Mouse (Mus musculus) G1E (cell line): Measurements from ENCODE around the gene Tacc3. TPM values are rescaled to one million over a fixed set of nuclear protein-coding genes. Genes with fewer than 3 reads are reported as not detected.

Experiments used
- ATAC-seq: 2 replicates; pipeline ENCODE4 v1.8.0; 2016; ENCODE audit warnings: mild to moderate bottlenecking; ENCODE audit not compliant: insufficient number of reproducible peaks, poor library complexity, low FRiP score, severe bottlenecking; ENCODE audit errors: extremely low read depth
- DNase-seq: peaks from one replicate; pipeline ENCODE4 v3.0.0; 2012; ENCODE audit warnings: low spot score
- H3K27me3 ChIP-seq: 2 replicates; pipeline ENCODE4 v1.6.1; 2012; ENCODE audit warnings: mild to moderate bottlenecking, low read length, inconsistent platforms; ENCODE audit not compliant: insufficient read depth
- H3K36me3 ChIP-seq: replicated peaks from 2 replicates; pipeline ENCODE3; 2012; ENCODE audit warnings: mild to moderate bottlenecking, inconsistent platforms
- H3K4me1 ChIP-seq: 2 replicates; pipeline ENCODE4 v1.6.1; 2012; ENCODE audit warnings: low read depth, low read length, inconsistent platforms, mixed read lengths; ENCODE audit not compliant: insufficient read depth
- H3K4me3 ChIP-seq: 2 replicates; pipeline ENCODE4 v1.5.1; 2012; ENCODE audit warnings: low read depth, mild to moderate bottlenecking, inconsistent platforms, low read length, moderate library complexity, mixed read lengths
- H3K9me3 ChIP-seq: replicated peaks from 2 replicates; pipeline ENCODE4 v1.6.1; 2012; ENCODE audit warnings: inconsistent platforms
- CTCF ChIP-seq: IDR thresholded peaks from 2 replicates; pipeline ENCODE4 v1.5.1; 2012; ENCODE audit warnings: low read depth, low read length, inconsistent platforms, mixed read lengths
- GATA1 ChIP-seq: IDR thresholded peaks from 2 replicates; pipeline ENCODE4 v1.6.1; 2012; ENCODE audit warnings: borderline replicate concordance, low read length, inconsistent platforms, mixed read lengths
- GATA2 ChIP-seq: IDR thresholded peaks from 2 replicates; pipeline ENCODE4 v1.6.1; 2012; ENCODE audit warnings: low read depth, low read length, inconsistent platforms, borderline replicate concordance
- POLR2AphosphoS5 ChIP-seq: IDR thresholded peaks from 2 replicates; pipeline ENCODE4 v1.6.1; 2012; ENCODE audit warnings: low read depth, low read length, inconsistent platforms; ENCODE audit not compliant: insufficient replicate concordance
- TAL1 ChIP-seq: conservative IDR thresholded peaks from 2 replicates; pipeline ENCODE4 v1.6.1; 2012; ENCODE audit warnings: low read depth, low read length, inconsistent platforms, mixed read lengths
- polyA plus RNA-seq: library from polyadenylated mRNA; stranded (reverse); fragments of >175 nt; gene quantifications from 2 replicates; pipeline ENCODE4 v1.2.3, GENCODE M21; 2012
- total RNA-seq, 2 experiments: library from RNA; stranded (forward) in 1 of 2; stranded (reverse) in 1 of 2; fragments of 200-1000 nt in 1 of 2; fragments of >200 nt in 1 of 2; fragmentation: Nextera tagmentation in 1 of 2; gene quantifications; 2 replicates each; pipeline ENCODE4 v1.2.3; 2014 to 2017

The Tacc3 gene
- total and polyA plus RNA-seq, 3 experiments = 94.2 to 155 (median 119) TPM

GRCm38 (mm10) chr5:33688278-33689220 lies 30.6 kb downstream of the Tacc3 start:
- H3K36me3 ChIP-seq = no peaks in the 10 kb centered on the region
- DNase-seq (no peak), ATAC-seq (no peak)
- H3K4me1 ChIP-seq = peaks cover 9% of the 10 kb centered on the region
- no peak overlapping the region for H3K4me3 ChIP-seq
- no peaks in the 10 kb centered on the region for H3K9me3 ChIP-seq
- TF ChIP-seq TAL1 = no peak
- no peak for TF ChIP-seq CTCF
- TF ChIP-seq POLR2AphosphoS5 = no peak
- TF ChIP-seq GATA2 = no peak
- no peak for TF ChIP-seq GATA1
- H3K27me3 ChIP-seq = peaks cover 72% of the 10 kb centered on the region

DNA sequence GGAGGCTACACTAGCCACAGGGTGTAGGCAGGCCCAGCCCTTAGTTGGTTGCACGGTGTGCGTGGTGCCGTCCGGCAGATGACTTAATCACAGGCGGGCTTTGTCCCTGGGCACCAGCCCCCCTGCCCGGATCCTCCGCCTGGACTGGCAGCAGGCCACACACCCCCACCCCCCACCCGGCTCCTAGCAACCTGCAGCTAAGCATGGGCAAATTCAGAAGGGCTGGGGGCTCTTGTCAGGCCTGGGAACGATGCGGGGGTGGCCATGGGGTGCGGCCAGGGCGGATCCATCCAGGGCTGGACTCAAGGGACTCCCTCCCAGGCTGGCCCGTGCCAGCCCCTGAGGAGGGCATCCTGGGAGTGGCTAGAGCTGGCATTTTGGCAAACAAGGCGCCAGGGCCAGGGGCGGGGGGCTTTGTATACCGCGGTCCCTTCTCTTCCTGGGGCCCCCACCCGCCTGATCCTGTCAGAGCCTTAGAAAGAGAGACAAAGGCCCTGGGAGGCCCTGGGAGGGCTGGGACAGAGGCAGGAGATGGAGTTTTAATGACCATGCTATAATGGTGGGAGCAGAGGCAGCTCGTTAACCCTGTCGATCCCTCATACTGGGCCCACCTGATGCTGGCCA lies 31.4 kb downstream of the Tacc3 start:
- DNase-seq (no peak), ATAC-seq (no peak)
- no peak for TF ChIP-seq GATA1
- no peak for TF ChIP-seq GATA2
- TF ChIP-seq POLR2AphosphoS5 = no peak
- TF ChIP-seq CTCF = no peak
- TF ChIP-seq TAL1 = no peak
- peaks cover 79% of the 10 kb centered on the region for H3K27me3 ChIP-seq
- H3K36me3 ChIP-seq = no peaks in the 10 kb centered on the region
- no peak overlapping the region for H3K4me3 ChIP-seq
- H3K9me3 ChIP-seq = no peaks in the 10 kb centered on the region
- H3K4me1 ChIP-seq = peaks cover 2% of the 10 kb centered on the region; the same call in 1 of the 2 replicates

DNA sequence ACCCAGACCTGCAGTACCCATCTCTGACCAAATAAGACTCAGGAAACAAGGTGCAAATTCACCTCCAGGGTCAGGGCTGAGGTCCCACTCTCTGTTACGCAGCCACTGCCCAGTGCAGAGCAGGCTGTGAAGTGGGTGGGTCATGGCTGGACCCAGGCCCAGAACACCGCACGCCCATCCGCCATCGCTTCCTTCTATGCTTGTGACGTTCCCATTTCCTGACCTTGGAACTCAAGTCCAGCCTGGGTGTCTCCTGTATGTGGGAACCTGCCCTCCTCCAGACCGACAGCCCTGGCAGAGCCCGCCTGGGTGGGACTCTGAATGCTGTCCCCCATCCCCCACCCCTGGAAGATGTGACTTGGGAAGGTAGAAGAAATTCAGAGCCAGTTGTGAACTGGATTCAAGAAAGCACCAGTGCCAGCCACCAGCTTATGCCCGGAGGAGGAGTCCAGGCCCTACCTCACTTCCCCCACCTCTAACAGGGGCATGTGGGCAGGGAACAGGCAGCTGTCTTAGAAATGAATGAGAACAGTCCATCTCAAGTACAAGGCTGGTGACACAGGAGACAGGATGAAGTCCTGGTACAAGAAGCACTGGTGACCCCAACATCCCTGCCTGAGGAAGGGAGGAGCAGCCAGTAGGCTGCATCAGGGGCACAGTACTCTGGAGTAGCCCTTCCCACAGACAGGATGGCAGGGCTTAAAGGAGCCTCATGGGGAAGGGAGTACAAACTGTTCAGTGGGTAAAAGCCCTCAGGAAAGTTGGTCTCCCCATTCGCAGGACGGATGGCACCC lies 32.1 kb downstream of the Tacc3 start:
- H3K9me3 ChIP-seq = no peaks in the 10 kb centered on the region
- peaks cover 2% of the 10 kb centered on the region; the same call in 1 of the 2 replicates for H3K4me1 ChIP-seq
- DNase-seq (no peak), ATAC-seq (no peak)
- peaks cover 81% of the 10 kb centered on the region for H3K27me3 ChIP-seq
- H3K4me3 ChIP-seq = no peak overlapping the region
- TF ChIP-seq POLR2AphosphoS5 (no peak), GATA1 (no peak), CTCF (no peak), TAL1 (no peak), GATA2 (no peak)
- no peaks in the 10 kb centered on the region for H3K36me3 ChIP-seq

- peaks cover 84% of the 10 kb centered on the region for H3K27me3 ChIP-seq
Measured at GRCm38 (mm10) chr5:33692393-33692792, 34.5 kb downstream of the Tacc3 start.

GRCm38 (mm10) chr5:33694461-33694847 lies 36.5 kb downstream of the Tacc3 start:
- Histone ChIP-seq H3K9me3 (no peaks in the 10 kb centered on the region), H3K4me1 (peaks cover 2% of the 10 kb centered on the region), H3K36me3 (no peaks in the 10 kb centered on the region), H3K27me3 (peaks cover 79% of the 10 kb centered on the region), H3K4me3 (no peak overlapping the region)
- TF ChIP-seq GATA1 = no peak
- no peak for TF ChIP-seq GATA2
- ATAC-seq (no peak), DNase-seq (no peak)

More at GRCm38 (mm10) chr5:33692393-33692792, 34.5 kb downstream of the Tacc3 start:
- Histone ChIP-seq H3K4me1 (peaks cover 2% of the 10 kb centered on the region), H3K9me3 (no peaks in the 10 kb centered on the region), H3K4me3 (no peak overlapping the region), H3K36me3 (no peaks in the 10 kb centered on the region)
- ATAC-seq (no peak), DNase-seq (no peak)
- TF ChIP-seq GATA2 (no peak), POLR2AphosphoS5 (no peak)

DNA sequence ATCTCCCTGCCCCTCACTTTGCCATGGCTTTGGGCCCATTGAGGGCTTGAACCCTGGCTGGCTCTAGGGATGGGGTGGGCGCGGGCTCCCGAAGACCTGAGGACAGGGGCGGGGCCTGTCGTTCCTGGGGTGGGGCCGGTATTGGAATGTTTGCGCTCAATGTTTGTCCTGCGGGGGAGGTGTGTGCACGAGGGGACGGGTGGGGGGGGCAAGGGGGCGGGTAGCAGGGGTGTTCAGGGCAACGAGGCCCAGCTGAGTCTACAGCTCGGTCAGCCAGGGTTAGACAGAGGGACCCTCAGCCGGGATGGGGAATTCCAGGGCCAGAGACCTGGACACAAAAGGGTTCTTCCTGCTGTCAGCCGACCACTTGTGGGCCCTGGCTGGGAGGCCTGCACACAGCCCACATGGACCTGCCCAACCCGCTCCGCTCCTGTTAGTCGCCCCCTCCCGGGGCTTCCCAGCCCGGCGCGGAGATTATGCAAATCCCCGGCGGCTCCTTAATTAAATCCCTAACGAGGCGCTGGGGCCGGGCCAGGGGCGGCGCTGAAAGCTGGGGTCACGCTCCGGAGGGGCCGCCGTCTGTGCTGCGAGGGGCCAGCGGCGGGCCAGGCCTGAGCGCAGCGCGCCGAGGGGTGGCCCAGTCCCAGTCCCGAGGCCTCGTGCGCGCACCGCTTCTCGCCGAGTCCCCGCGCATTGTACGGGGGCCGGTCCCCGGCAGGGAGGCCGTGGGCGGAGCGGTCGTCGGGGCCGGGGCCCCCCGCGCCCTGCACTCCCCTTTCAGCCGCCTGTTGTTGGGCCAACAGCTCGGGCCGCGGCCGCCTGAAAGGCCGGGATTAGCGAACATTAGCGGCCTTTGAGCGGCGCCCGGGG lies 37.2 kb downstream of the Tacc3 start:
- DNase-seq (no peak), ATAC-seq (no peak)
- no peaks in the 10 kb centered on the region for H3K9me3 ChIP-seq
- H3K4me3 ChIP-seq = peak overlapping the region; percentile 41; the same call in 1 of the 2 replicates
- peaks cover 2% of the 10 kb centered on the region for H3K4me1 ChIP-seq
- no peak for TF ChIP-seq GATA1
- no peak for TF ChIP-seq TAL1
- TF ChIP-seq GATA2 = no peak
- TF ChIP-seq CTCF = no peak
- TF ChIP-seq POLR2AphosphoS5 = no peak
- no peaks in the 10 kb centered on the region for H3K36me3 ChIP-seq
- peaks cover 76% of the 10 kb centered on the region for H3K27me3 ChIP-seq
